Mouse (Mus musculus): ENCODE data around the gene Ssxb5. TPM values are rescaled to one million over a fixed set of nuclear protein-coding genes. Genes with fewer than 3 reads are reported as not detected.
"Not testable (repeated sequence)": the region's sequence is repeated elsewhere in the genome, so short reads cannot be mapped to it uniquely, and the experiment has no call there.

Gene Ssxb5
- not detected in 2 replicates for polyA plus RNA-seq (2012; ENCODE audit: insufficient read depth, low replicate concordance)

DNA sequence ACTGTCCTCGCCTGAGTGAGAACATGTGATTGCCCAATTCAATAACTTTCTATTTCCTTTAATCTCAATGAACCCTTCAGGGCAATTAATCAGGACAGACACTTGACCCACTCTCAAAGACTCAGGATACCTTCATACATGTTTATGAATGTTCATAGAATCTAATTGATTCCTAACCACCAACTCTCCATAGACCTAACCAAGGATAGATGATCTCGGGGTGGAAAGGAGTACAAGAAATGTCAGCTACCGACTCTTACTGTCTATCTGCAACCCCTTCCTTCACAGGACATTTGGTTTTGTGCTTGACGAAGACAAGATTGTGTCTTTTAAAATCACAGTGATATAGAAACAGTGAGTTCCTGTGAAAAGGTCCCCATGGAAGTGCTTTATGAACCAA lies at the start of gene Ssxb5:
Gene Ssxb5 (plus strand): TSS at position 301 of the 400 bp plus-strand sequence.
- not testable (repeated sequence) for H3K27me3 ChIP-seq (replicated peaks); H3K36me3 ChIP-seq (replicated peaks; ENCODE audit: low read length); H3K4me1 ChIP-seq; H3K4me3 ChIP-seq (replicated peaks); H3K9me3 ChIP-seq

DNA sequence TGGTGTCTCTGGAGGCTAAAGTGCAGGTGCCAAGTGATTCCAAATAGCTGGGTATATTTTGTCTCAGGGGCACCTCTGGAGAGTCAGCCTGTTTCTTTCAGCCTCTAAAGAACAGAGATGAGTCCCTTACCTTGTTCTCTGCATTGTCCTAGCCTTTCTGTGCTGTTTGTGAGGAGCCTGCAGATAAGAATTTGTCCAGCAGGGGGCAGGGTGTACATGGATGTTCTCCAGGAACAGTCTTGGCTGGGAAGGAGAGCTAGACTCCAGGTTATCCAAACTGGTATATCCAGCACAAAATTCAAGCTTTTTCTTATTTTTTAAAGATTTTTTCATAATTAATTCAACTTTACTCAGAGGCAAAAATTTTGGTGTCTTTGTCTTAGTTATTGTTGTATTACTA lies 28.6 kb downstream of the Ssxb5 start:
- Histone ChIP-seq H3K4me3 (replicated peaks) (no peak overlapping the region), H3K36me3 (replicated peaks; ENCODE audit: low read length) (no peaks in the 10 kb centered on the region), H3K27me3 (replicated peaks) (no peaks in the 10 kb centered on the region), H3K9me3 (no peaks in the 10 kb centered on the region), H3K4me1 (no peaks in the 10 kb centered on the region)
- TF ChIP-seq FLI1 (IDR thresholded peaks at IDR 0.05; ENCODE audit: low read length) (no peak), GATA1 (IDR thresholded peaks at IDR 0.05; ENCODE audit: borderline replicate concordance, low read length) (no peak)

DNA sequence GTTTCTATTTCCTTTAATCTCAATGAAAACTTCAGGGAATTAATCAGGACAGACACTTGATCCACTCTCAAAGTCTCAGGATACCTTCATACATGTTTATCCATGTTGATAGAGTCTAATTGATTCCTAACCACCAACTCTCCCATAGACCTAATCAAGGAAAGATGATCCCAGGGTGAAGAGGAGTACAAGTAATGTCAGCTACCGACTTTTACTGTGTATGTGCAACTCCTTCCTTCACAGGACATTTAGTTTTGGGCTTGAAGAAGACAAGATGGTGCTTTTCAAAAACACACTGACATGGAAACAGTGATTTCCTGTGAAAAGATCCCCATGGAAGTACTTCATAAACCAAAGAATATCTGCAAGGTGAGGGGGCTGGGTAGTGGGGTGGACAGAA lies 40.2 kb downstream of the Ssxb5 start, which contains the start of gene Gm6592:
Gene Gm6592 (plus strand): TSS at position 301 of the 400 bp plus-strand sequence.
- peaks cover 2% of the 10 kb centered on the region for H3K27me3 ChIP-seq (replicated peaks)
- TF ChIP-seq GATA1 (IDR thresholded peaks at IDR 0.05; ENCODE audit: borderline replicate concordance, low read length) = no peak
- no peak for TF ChIP-seq FLI1 (IDR thresholded peaks at IDR 0.05; ENCODE audit: low read length)
- H3K4me3 ChIP-seq (replicated peaks) = no peak within 1 kb of the TSS
- no peaks in the 10 kb centered on the region for H3K4me1 ChIP-seq
- 0 out of 2 replicates have a peak, but pooled peaks cover 5% of the 10 kb centered on the region for H3K9me3 ChIP-seq
- no peaks in the 10 kb centered on the region for H3K36me3 ChIP-seq (replicated peaks; ENCODE audit: low read length)

DNA sequence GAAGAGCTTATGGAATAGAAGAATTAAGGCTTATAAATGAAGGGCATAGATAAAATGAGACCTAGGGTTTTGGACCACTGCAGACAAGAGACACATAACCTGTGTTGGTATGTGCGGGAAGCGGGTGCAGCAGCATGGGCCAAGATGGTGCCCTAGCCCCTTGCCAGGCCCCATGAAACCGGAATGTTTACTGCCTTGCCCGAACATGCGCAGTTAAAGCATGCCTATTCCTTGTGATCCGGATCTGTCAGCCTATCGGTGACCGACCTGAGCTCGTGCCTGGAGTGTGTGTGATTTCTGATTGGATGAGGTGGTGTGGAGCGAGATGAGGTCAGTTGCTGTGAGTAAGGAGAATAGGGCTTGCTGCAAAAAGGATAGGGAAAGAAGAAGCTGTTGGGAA lies 49.0 kb downstream of the Ssxb5 start:
- TF ChIP-seq FLI1 (IDR thresholded peaks at IDR 0.05; ENCODE audit: low read length) = no peak
- no peak for TF ChIP-seq GATA1 (IDR thresholded peaks at IDR 0.05; ENCODE audit: borderline replicate concordance, low read length)
- Histone ChIP-seq H3K36me3 (replicated peaks; ENCODE audit: low read length) (no peaks in the 10 kb centered on the region), H3K4me1 (no peaks in the 10 kb centered on the region), H3K9me3 (no peaks in the 10 kb centered on the region), H3K4me3 (replicated peaks) (no peak overlapping the region), H3K27me3 (replicated peaks) (peaks cover 2% of the 10 kb centered on the region)

Other genes starting within 250 kb of the Ssxb5 start
- not detected in 2 replicates for gene Ssxb3, start 211.9 kb upstream of the Ssxb5 start, polyA plus RNA-seq (2012; ENCODE audit: insufficient read depth, low replicate concordance)
- gene Ssxb8, start 112.8 kb upstream of the Ssxb5 start, polyA plus RNA-seq (2012; ENCODE audit: insufficient read depth, low replicate concordance) = not detected in 2 replicates
- gene Ssx9, start 55.3 kb upstream of the Ssxb5 start, polyA plus RNA-seq (2012; ENCODE audit: insufficient read depth, low replicate concordance) = not detected in 2 replicates
- not detected in 2 replicates for gene Gm6592, start 40.3 kb downstream of the Ssxb5 start, polyA plus RNA-seq (2012; ENCODE audit: insufficient read depth, low replicate concordance)
- gene Gm5751, start 70.6 kb downstream of the Ssxb5 start, polyA plus RNA-seq (2012; ENCODE audit: insufficient read depth, low replicate concordance) = not detected in 2 replicates
- gene B630019K06Rik, start 88.7 kb downstream of the Ssxb5 start, polyA plus RNA-seq (2012; ENCODE audit: insufficient read depth, low replicate concordance) = not detected in 2 replicates
- gene Fthl17b, start 159.3 kb downstream of the Ssxb5 start, polyA plus RNA-seq (2012; ENCODE audit: insufficient read depth, low replicate concordance) = not detected in 2 replicates
- gene Fthl17c, start 172.9 kb downstream of the Ssxb5 start, polyA plus RNA-seq (2012; ENCODE audit: insufficient read depth, low replicate concordance) = not detected in 2 replicates
- not detected in 2 replicates for gene Fthl17d, start 183.1 kb downstream of the Ssxb5 start, polyA plus RNA-seq (2012; ENCODE audit: insufficient read depth, low replicate concordance)
- not detected in 2 replicates for gene Fthl17e, start 229.8 kb downstream of the Ssxb5 start, polyA plus RNA-seq (2012; ENCODE audit: insufficient read depth, low replicate concordance)

Measured in megakaryocyte, embryonic 14.5 days (primary cell).